In genomic region chr14:31204844-31205243, GRCm38 (mm10) we compare ENCODE assay signal across 9 mouse cellular contexts. TPM values are rescaled to one million over a fixed set of nuclear protein-coding genes. Genes with fewer than 3 reads are reported as not detected.
DNase-seq lines count a peak whose midpoint lies in the region; ATAC-seq and TF ChIP-seq lines count a peak whose summit lies in the region.
"Had no signal": no experiment of that assay in that cellular context is flagged by ENCODE, and none has a peak within 500 bp of the region (broad histone marks: within the 10 kb centered on the region; RNA-seq: fewer than 3 reads in every experiment).

No protein-coding gene starts in this region.

- H3K9me3 ChIP-seq in lung, embryonic 14.5 days (ENCODE audit: low read depth, low read length), result no peaks in the 10 kb centered on the region
- H3K9me3 ChIP-seq in embryonic facial prominence, embryonic 12.5 days, result no peaks in the 10 kb centered on the region
- no peaks in the 10 kb centered on the region for H3K9me3 ChIP-seq in intestine, postnatal 0 days (ENCODE audit: control insufficient read depth)
- H3K9me3 ChIP-seq in neural tube, embryonic 14.5 days (ENCODE audit: control insufficient read depth, low read length), result no peaks in the 10 kb centered on the region

- peaks cover 50% of the 10 kb centered on the region for H3K36me3 ChIP-seq in lung, embryonic 14.5 days (ENCODE audit: insufficient read depth)
- peaks cover 44% of the 10 kb centered on the region for H3K36me3 ChIP-seq in embryonic facial prominence, embryonic 12.5 days
- H3K36me3 ChIP-seq in intestine, postnatal 0 days (ENCODE audit: control insufficient read depth, insufficient read depth), result peaks cover 43% of the 10 kb centered on the region
- peaks cover 40% of the 10 kb centered on the region for H3K36me3 ChIP-seq in neural tube, embryonic 14.5 days (ENCODE audit: control insufficient read depth, insufficient read depth, low read length)

- H3K4me3 ChIP-seq in lung, embryonic 14.5 days (ENCODE audit: low read depth, low read length), result peak overlapping the region; percentile 86
- peak overlapping the region; percentile 84 for H3K4me3 ChIP-seq in embryonic facial prominence, embryonic 12.5 days
- peak overlapping the region; percentile 83 for H3K4me3 ChIP-seq in intestine, postnatal 0 days (ENCODE audit: low read depth, low read length)
- peak overlapping the region; percentile 75 for H3K4me3 ChIP-seq in neural tube, embryonic 14.5 days (ENCODE audit: low read depth, low read length)

- no peak for ATAC-seq in lung, embryonic 14.5 days (ENCODE audit: insufficient read depth)
- no peak for ATAC-seq in embryonic facial prominence, embryonic 12.5 days (ENCODE audit: insufficient number of reproducible peaks, insufficient read depth, low FRiP score, low TSS enrichment)
- ATAC-seq in intestine, postnatal 0 days, result no peak; the same call in 1 of the 2 replicates
- ATAC-seq in neural tube, embryonic 14.5 days (ENCODE audit: low read depth), result no peak

- TF ChIP-seq CTCF in lung, embryonic 14.5 days (IDR thresholded peaks at IDR 0.05; ENCODE audit: low read depth), result no peak
- no peak for TF ChIP-seq CTCF in intestine, postnatal 0 days (IDR thresholded peaks at IDR 0.05; ENCODE audit: low read depth)

- no peaks in the 10 kb centered on the region for H3K27me3 ChIP-seq in lung, embryonic 14.5 days (ENCODE audit: insufficient read depth, low read length)
- no peaks in the 10 kb centered on the region for H3K27me3 ChIP-seq in embryonic facial prominence, embryonic 12.5 days
- H3K27me3 ChIP-seq in intestine, postnatal 0 days (replicated peaks; ENCODE audit: control insufficient read depth, insufficient read depth, low read length), result no peaks in the 10 kb centered on the region
- H3K27me3 ChIP-seq in neural tube, embryonic 14.5 days (ENCODE audit: control insufficient read depth, insufficient read depth, low read length), result no peaks in the 10 kb centered on the region

- H3K27ac ChIP-seq in lung, embryonic 14.5 days (ENCODE audit: low read depth), result peak overlapping the region; percentile 90
- peak overlapping the region; percentile 93 for H3K27ac ChIP-seq in embryonic facial prominence, embryonic 12.5 days
- 0 out of 2 replicates have a peak overlapping the region, but pooled peaks have one; percentile 88 for H3K27ac ChIP-seq in intestine, postnatal 0 days (ENCODE audit: low read depth, low read length)
- H3K27ac ChIP-seq in neural tube, embryonic 14.5 days (ENCODE audit: low read depth, low read length), result no peak overlapping the region; the same call in 1 of the 2 replicates

- H3K4me2 ChIP-seq in lung, embryonic 14.5 days, result peak overlapping the region; percentile 96
- H3K4me2 ChIP-seq in embryonic facial prominence, embryonic 12.5 days (replicated peaks), result peak overlapping the region; percentile 91
- peak overlapping the region; percentile 88 for H3K4me2 ChIP-seq in intestine, postnatal 0 days (replicated peaks; ENCODE audit: low read depth)
- peak overlapping the region; percentile 98 for H3K4me2 ChIP-seq in neural tube, embryonic 14.5 days (ENCODE audit: low read depth, low read length)

- peaks cover 9% of the 10 kb centered on the region for H3K4me1 ChIP-seq in lung, embryonic 14.5 days (ENCODE audit: insufficient read depth)
- peaks cover 9% of the 10 kb centered on the region for H3K4me1 ChIP-seq in embryonic facial prominence, embryonic 12.5 days
- H3K4me1 ChIP-seq in intestine, postnatal 0 days (replicated peaks; ENCODE audit: control insufficient read depth, insufficient read depth, low read length), result no peaks in the 10 kb centered on the region; the same call in 1 of the 2 replicates
- H3K4me1 ChIP-seq in neural tube, embryonic 14.5 days (ENCODE audit: control insufficient read depth, insufficient read depth, low read length), result peaks cover 18% of the 10 kb centered on the region; the same call in 1 of the 2 replicates

- DNase-seq in lung, embryonic 14.5 days, result no peak
- no peak for DNase-seq in lung, postnatal 10 days
- DNase-seq in embryo, embryonic 10 days (ENCODE audit: low spot score), result no peak
- DNase-seq in thymus, postnatal 0 days (ENCODE audit: low spot score), result no peak
- DNase-seq in cerebellum, postnatal 10 days, result no peak
- DNase-seq: right cerebral cortex, adult 18-20 months had no signal

- peak overlapping the region; percentile 95 for H3K9ac ChIP-seq in lung, embryonic 14.5 days
- peak overlapping the region; percentile 91 for H3K9ac ChIP-seq in embryonic facial prominence, embryonic 12.5 days
- H3K9ac ChIP-seq in intestine, postnatal 0 days (ENCODE audit: low read depth, low read length), result peak overlapping the region; percentile 94; the same call in 1 of the 2 replicates
- H3K9ac ChIP-seq in neural tube, embryonic 14.5 days (replicated peaks; ENCODE audit: low read depth, low read length), result peak overlapping the region; percentile 88

- 60% methylated on average over 4 of the region's 4 CpGs for WGBS in lung, embryonic 14.5 days
- 71% methylated on average over 4 of the region's 4 CpGs for WGBS in embryonic facial prominence, embryonic 12.5 days
- WGBS in intestine, postnatal 0 days, result 40% methylated on average over 4 of the region's 4 CpGs
- 72% methylated on average over 4 of the region's 4 CpGs for WGBS in neural tube, embryonic 14.5 days

RNA-seq across cellular contexts. Expression of gene Tnnc1, which starts 3.3 kb away (rescaled TPM):
- 5.1 and 51.6 TPM in 2 replicates for polyA plus RNA-seq in lung, embryonic 14.5 days (2014; fragmentation: Nextera tagmentation; extraction: Ambion mirVana)
- polyA plus RNA-seq in embryonic facial prominence, embryonic 12.5 days (2016; fragmentation: Nextera tagmentation; extraction: Ambion mirVana), result 67.1 and 90.7 TPM in 2 replicates
- 1.4 and 1.6 TPM in 2 replicates for polyA plus RNA-seq in intestine, postnatal 0 days (2015; fragmentation: Nextera tagmentation; extraction: Ambion mirVana)
- 4.1 and 5.5 TPM in 2 replicates for polyA plus RNA-seq in neural tube, embryonic 14.5 days (2014; fragmentation: Nextera tagmentation; extraction: Ambion mirVana)
- 5.0 and 5.7 TPM in 2 replicates for polyA plus RNA-seq in thymus, postnatal 0 days (2015; fragmentation: Nextera tagmentation; extraction: Ambion mirVana)

RNA-seq across cellular contexts. Expression of gene Nisch, which starts 11.9 kb away (rescaled TPM):
- polyA plus RNA-seq in lung, embryonic 14.5 days (2014; fragmentation: Nextera tagmentation; extraction: Ambion mirVana), result 386 and 411 TPM in 2 replicates
- polyA plus RNA-seq in embryonic facial prominence, embryonic 12.5 days (2016; fragmentation: Nextera tagmentation; extraction: Ambion mirVana), result 503 and 527 TPM in 2 replicates
- polyA plus RNA-seq in intestine, postnatal 0 days (2015; fragmentation: Nextera tagmentation; extraction: Ambion mirVana), result 74.1 and 78.8 TPM in 2 replicates
- polyA plus RNA-seq in neural tube, embryonic 14.5 days (2014; fragmentation: Nextera tagmentation; extraction: Ambion mirVana), result 282 and 335 TPM in 2 replicates
- polyA plus RNA-seq in thymus, postnatal 0 days (2015; fragmentation: Nextera tagmentation; extraction: Ambion mirVana), result 116 and 144 TPM in 2 replicates

RNA-seq across cellular contexts. Expression of gene Sema3g, which starts 12.8 kb away (rescaled TPM):
- polyA plus RNA-seq in lung, embryonic 14.5 days (2014; fragmentation: Nextera tagmentation; extraction: Ambion mirVana), result 0.38 and 0.49 TPM in 2 replicates
- 1.1 and 1.2 TPM in 2 replicates for polyA plus RNA-seq in embryonic facial prominence, embryonic 12.5 days (2016; fragmentation: Nextera tagmentation; extraction: Ambion mirVana)
- 0.61 and 0.74 TPM in 2 replicates for polyA plus RNA-seq in intestine, postnatal 0 days (2015; fragmentation: Nextera tagmentation; extraction: Ambion mirVana)
- 0.13 and 0.21 TPM in 2 replicates for polyA plus RNA-seq in neural tube, embryonic 14.5 days (2014; fragmentation: Nextera tagmentation; extraction: Ambion mirVana)
- 0.27 and 0.30 TPM in 2 replicates for polyA plus RNA-seq in thymus, postnatal 0 days (2015; fragmentation: Nextera tagmentation; extraction: Ambion mirVana)

RNA-seq across cellular contexts. Expression of gene Stab1, which starts 36.4 kb away (rescaled TPM):
- 64.4 and 71.3 TPM in 2 replicates for polyA plus RNA-seq in lung, embryonic 14.5 days (2014; fragmentation: Nextera tagmentation; extraction: Ambion mirVana)
- polyA plus RNA-seq in embryonic facial prominence, embryonic 12.5 days (2016; fragmentation: Nextera tagmentation; extraction: Ambion mirVana), result 28.4 and 29.6 TPM in 2 replicates
- 20.6 and 23.1 TPM in 2 replicates for polyA plus RNA-seq in intestine, postnatal 0 days (2015; fragmentation: Nextera tagmentation; extraction: Ambion mirVana)
- 7.0 and 28.7 TPM in 2 replicates for polyA plus RNA-seq in neural tube, embryonic 14.5 days (2014; fragmentation: Nextera tagmentation; extraction: Ambion mirVana)
- polyA plus RNA-seq in thymus, postnatal 0 days (2015; fragmentation: Nextera tagmentation; extraction: Ambion mirVana), result 8.0 and 8.8 TPM in 2 replicates

RNA-seq across cellular contexts. Expression of gene Phf7, which starts 46.3 kb away (rescaled TPM):
- 11.8 and 16.5 TPM in 2 replicates for polyA plus RNA-seq in lung, embryonic 14.5 days (2014; fragmentation: Nextera tagmentation; extraction: Ambion mirVana)
- 13.1 and 13.6 TPM in 2 replicates for polyA plus RNA-seq in embryonic facial prominence, embryonic 12.5 days (2016; fragmentation: Nextera tagmentation; extraction: Ambion mirVana)
- polyA plus RNA-seq in intestine, postnatal 0 days (2015; fragmentation: Nextera tagmentation; extraction: Ambion mirVana), result 8.6 and 10.3 TPM in 2 replicates
- polyA plus RNA-seq in neural tube, embryonic 14.5 days (2014; fragmentation: Nextera tagmentation; extraction: Ambion mirVana), result 11.8 TPM in 2 replicates
- polyA plus RNA-seq in thymus, postnatal 0 days (2015; fragmentation: Nextera tagmentation; extraction: Ambion mirVana), result 18.6 and 21.5 TPM in 2 replicates
